Mouse (Mus musculus) liver, embryonic 13.5 days (tissue): ENCODE measurements at regions not wholly inside any gene's neighbourhood (a gene's known extent, or its start where the extent isn't known, plus 50 kb on each side); places are given as distances from the start of the nearest gene placed in this dataset.
"Not testable (repeated sequence)": the region's sequence is repeated elsewhere in the genome, so short reads cannot be mapped to it uniquely, and the experiment has no call there.

Experiments
- ATAC-seq: fragments of 200-750 bp; cut with Nextera tagmentation; 2 replicates; pipeline ENCODE4 v1.8.0; 2017; ENCODE audit warnings: low read depth, mild to moderate bottlenecking, moderate number of reproducible peaks, moderate library complexity
- DNase-seq: peaks from one replicate; pipeline ENCODE4 v3.0.0; 2022
- H3K27ac ChIP-seq: fragments of 300-500 bp; sonication (generic); 2 replicates; pipeline ENCODE4 v1.5.1; 2015; ENCODE audit warnings: moderate library complexity, mild to moderate bottlenecking, inconsistent platforms
- H3K27me3 ChIP-seq: fragments of 300-500 bp; sonication (generic); 2 replicates; pipeline ENCODE4 v1.6.1; 2015; ENCODE audit warnings: mild to moderate bottlenecking, inconsistent platforms
- H3K36me3 ChIP-seq: fragments of 300-500 bp; sonication (generic); 2 replicates; pipeline ENCODE4 v1.6.1; 2015; ENCODE audit warnings: mild to moderate bottlenecking, inconsistent platforms
- H3K4me1 ChIP-seq: fragments of 300-500 bp; sonication (generic); replicated peaks from 2 replicates; pipeline ENCODE4 v1.6.1; 2015; ENCODE audit warnings: inconsistent platforms
- H3K4me2 ChIP-seq: fragments of 300-500 bp; sonication (generic); 2 replicates; pipeline ENCODE4 v1.6.1; 2015; ENCODE audit warnings: inconsistent platforms, mild to moderate bottlenecking, moderate library complexity
- H3K4me3 ChIP-seq: fragments of 300-500 bp; sonication (generic); replicated peaks from 2 replicates; pipeline ENCODE4 v1.5.1; 2015; ENCODE audit warnings: mild to moderate bottlenecking, inconsistent platforms
- H3K9ac ChIP-seq: fragments of 300-500 bp; sonication (generic); 2 replicates; pipeline ENCODE4 v1.6.1; 2015; ENCODE audit warnings: mild to moderate bottlenecking, inconsistent platforms
- H3K9me3 ChIP-seq: fragments of 300-500 bp; sonication (generic); replicated peaks from 2 replicates; pipeline ENCODE4 v1.6.1; 2016; ENCODE audit warnings: inconsistent platforms
- WGBS: fragments of 180-500 bp; shearing (Covaris S2); methylation state at CpG from one replicate; pipeline ENCODE4 v1.1.7; 2015; ENCODE audit not compliant: insufficient replicate concordance; 5-methylcytosine and 5-hydroxymethylcytosine counted together

GRCm38 (mm10) chr16:55514448-55515200 lies 216.8 kb upstream of the Zpld1 start:
- Histone ChIP-seq H3K4me3 (no peak overlapping the region), H3K9ac (no peak overlapping the region)
- 79% methylated on average over 6 of the region's 6 CpGs for WGBS

GRCm38 (mm10) chr16:55504796-55505413 lies 207.1 kb upstream of the Zpld1 start:
- H3K4me2 ChIP-seq: no peak overlapping the region
- no peaks in the 10 kb centered on the region for H3K9me3 ChIP-seq
- 32% methylated on average over 6 of the region's 6 CpGs for WGBS
- H3K36me3 ChIP-seq: no peaks in the 10 kb centered on the region
- H3K4me3 ChIP-seq: no peak overlapping the region
- ATAC-seq: no peak
- DNase-seq: no peak
- no peak overlapping the region for H3K9ac ChIP-seq
- H3K4me1 ChIP-seq: no peaks in the 10 kb centered on the region
- H3K27ac ChIP-seq: no peak overlapping the region
- H3K27me3 ChIP-seq: no peaks in the 10 kb centered on the region

More at GRCm38 (mm10) chr16:55514448-55515200, 216.8 kb upstream of the Zpld1 start:
- Histone ChIP-seq H3K27me3 (no peaks in the 10 kb centered on the region), H3K36me3 (no peaks in the 10 kb centered on the region), H3K9me3 (no peaks in the 10 kb centered on the region), H3K4me2 (no peak overlapping the region), H3K4me1 (no peaks in the 10 kb centered on the region), H3K27ac (no peak overlapping the region)
- ATAC-seq (no peak), DNase-seq (no peak)

- Histone ChIP-seq H3K36me3 (no peaks in the 10 kb centered on the region), H3K9ac (no peak overlapping the region), H3K9me3 (no peaks in the 10 kb centered on the region), H3K27ac (no peak overlapping the region), H3K4me3 (no peak overlapping the region), H3K27me3 (no peaks in the 10 kb centered on the region), H3K4me1 (no peaks in the 10 kb centered on the region), H3K4me2 (no peak overlapping the region)
- 66% methylated on average over 3 of the region's 3 CpGs for WGBS
- DNase-seq: no peak
- ATAC-seq: no peak
These were observed 206.5 kb upstream of the Zpld1 start for GRCm38 (mm10) chr16:55504274-55504673.

GRCm38 (mm10) chr16:55503273-55503672 lies 205.5 kb upstream of the Zpld1 start:
- Histone ChIP-seq H3K27ac (no peak overlapping the region), H3K9me3 (no peaks in the 10 kb centered on the region), H3K4me2 (no peak overlapping the region), H3K4me3 (no peak overlapping the region), H3K36me3 (no peaks in the 10 kb centered on the region), H3K4me1 (no peaks in the 10 kb centered on the region), H3K27me3 (no peaks in the 10 kb centered on the region), H3K9ac (no peak overlapping the region)
- DNase-seq (no peak), ATAC-seq (no peak)

GRCm38 (mm10) chr16:55499831-55500230 lies 202.0 kb upstream of the Zpld1 start:
- H3K9me3 ChIP-seq, H3K4me3 ChIP-seq, H3K27me3 ChIP-seq, H3K27ac ChIP-seq, H3K9ac ChIP-seq, H3K4me1 ChIP-seq, DNase-seq, ATAC-seq, H3K36me3 ChIP-seq, H3K4me2 ChIP-seq: not testable (repeated sequence)

GRCm38 (mm10) chr16:55495051-55495450 lies 197.3 kb upstream of the Zpld1 start:
- no peak overlapping the region for H3K27ac ChIP-seq
- H3K4me1 ChIP-seq: no peaks in the 10 kb centered on the region
- no peaks in the 10 kb centered on the region for H3K27me3 ChIP-seq
- H3K9me3 ChIP-seq: no peaks in the 10 kb centered on the region
- H3K4me2 ChIP-seq: no peak overlapping the region
- WGBS: 54% methylated on average over 10 of the region's 10 CpGs
- H3K9ac ChIP-seq: no peak overlapping the region
- no peaks in the 10 kb centered on the region for H3K36me3 ChIP-seq
- DNase-seq (no peak), ATAC-seq (no peak)
- H3K4me3 ChIP-seq: no peak overlapping the region

- WGBS: 53% methylated on average over 5 of the region's 5 CpGs
- H3K4me2 ChIP-seq: no peak overlapping the region
- no peak for ATAC-seq
These were observed 196.4 kb upstream of the Zpld1 start for GRCm38 (mm10) chr16:55494162-55494561.

GRCm38 (mm10) chr16:55492111-55492510 lies 194.3 kb upstream of the Zpld1 start:
- no peak for DNase-seq
- H3K27ac ChIP-seq: no peak overlapping the region
- H3K9ac ChIP-seq: no peak overlapping the region
- H3K9me3 ChIP-seq: no peaks in the 10 kb centered on the region
- no peaks in the 10 kb centered on the region for H3K36me3 ChIP-seq
- H3K4me1 ChIP-seq: no peaks in the 10 kb centered on the region
- H3K27me3 ChIP-seq: no peaks in the 10 kb centered on the region
- no peak overlapping the region for H3K4me2 ChIP-seq
- WGBS: 48% methylated on average over 4 of the region's 4 CpGs
- no peak for ATAC-seq
- no peak overlapping the region for H3K4me3 ChIP-seq

More at GRCm38 (mm10) chr16:55494162-55494561, 196.4 kb upstream of the Zpld1 start:
- Histone ChIP-seq H3K27me3 (no peaks in the 10 kb centered on the region), H3K4me1 (no peaks in the 10 kb centered on the region), H3K9ac (no peak overlapping the region), H3K27ac (no peak overlapping the region), H3K36me3 (no peaks in the 10 kb centered on the region), H3K9me3 (no peaks in the 10 kb centered on the region), H3K4me3 (no peak overlapping the region)
- no peak for DNase-seq

- WGBS: 51% methylated on average over 2 of the region's 2 CpGs
- H3K27me3 ChIP-seq: no peaks in the 10 kb centered on the region
These were observed 186.6 kb upstream of the Zpld1 start for GRCm38 (mm10) chr16:55484391-55484790.

GRCm38 (mm10) chr16:55480745-55481144 lies 183.0 kb upstream of the Zpld1 start:
- H3K4me1 ChIP-seq: no peaks in the 10 kb centered on the region
- WGBS: 78% methylated on average over 11 of the region's 11 CpGs
- ATAC-seq: no peak

More at GRCm38 (mm10) chr16:55484391-55484790, 186.6 kb upstream of the Zpld1 start:
- DNase-seq (no peak), ATAC-seq (no peak)
- Histone ChIP-seq H3K36me3 (no peaks in the 10 kb centered on the region), H3K4me1 (no peaks in the 10 kb centered on the region), H3K4me3 (no peak overlapping the region), H3K4me2 (no peak overlapping the region), H3K27ac (no peak overlapping the region), H3K9ac (no peak overlapping the region), H3K9me3 (no peaks in the 10 kb centered on the region)

GRCm38 (mm10) chr16:55480304-55480703 lies 182.5 kb upstream of the Zpld1 start:
- H3K27me3 ChIP-seq: no peaks in the 10 kb centered on the region
- no peaks in the 10 kb centered on the region for H3K9me3 ChIP-seq
- no peak overlapping the region for H3K4me2 ChIP-seq
- H3K4me3 ChIP-seq: no peak overlapping the region
- no peak overlapping the region for H3K9ac ChIP-seq
- H3K27ac ChIP-seq: no peak overlapping the region
- DNase-seq: no peak
- ATAC-seq: no peak
- no peaks in the 10 kb centered on the region for H3K36me3 ChIP-seq
- no peaks in the 10 kb centered on the region for H3K4me1 ChIP-seq
- 40% methylated on average over 7 of the region's 7 CpGs for WGBS

More at GRCm38 (mm10) chr16:55480745-55481144, 183.0 kb upstream of the Zpld1 start:
- Histone ChIP-seq H3K36me3 (no peaks in the 10 kb centered on the region), H3K4me3 (no peak overlapping the region), H3K9ac (no peak overlapping the region), H3K4me2 (no peak overlapping the region), H3K27ac (no peak overlapping the region), H3K27me3 (no peaks in the 10 kb centered on the region), H3K9me3 (no peaks in the 10 kb centered on the region)
- DNase-seq: no peak
